Mouse (Mus musculus) retina, postnatal 1 day (tissue): ENCODE measurements around the gene Lyl1.

Experiments used
- DNase-seq: peaks from one replicate; pipeline ENCODE4 v3.0.0-alpha.2; 2012

Gene Lyl1

GRCm38 (mm10) chr8:84722850-84723570 lies 21.8 kb downstream of the Lyl1 start, which contains the start of gene G430095P16Rik:
Gene G430095P16Rik, plus strand, starts transcription at chr8:84723007.
- peak; percentile 78 for DNase-seq

GRCm38 (mm10) chr8:84723571-84723900 lies 22.3 kb downstream of the Lyl1 start:
- DNase-seq, result no peak

GRCm38 (mm10) chr8:84724683-84725082 lies 23.4 kb downstream of the Lyl1 start:
- no peak for DNase-seq

- DNase-seq, result no peak
These were observed 24.1 kb downstream of the Lyl1 start for GRCm38 (mm10) chr8:84725246-84725940.

GRCm38 (mm10) chr8:84725941-84726259 lies 24.6 kb downstream of the Lyl1 start:
- DNase-seq, result peak; percentile 55

- peak; percentile 96 for DNase-seq
These were observed 27.2 kb downstream of the Lyl1 start for GRCm38 (mm10) chr8:84728474-84728873.

GRCm38 (mm10) chr8:84729921-84730362 lies 28.7 kb downstream of the Lyl1 start:
- DNase-seq, result no peak

- DNase-seq, result peak; percentile 56
These were observed 29.5 kb downstream of the Lyl1 start for GRCm38 (mm10) chr8:84730541-84731370.

GRCm38 (mm10) chr8:84731371-84732177 lies 30.3 kb downstream of the Lyl1 start:
- no peak for DNase-seq

- no peak for DNase-seq
These were observed 31.3 kb downstream of the Lyl1 start for GRCm38 (mm10) chr8:84732545-84732944.

GRCm38 (mm10) chr8:84732996-84733395 lies 31.7 kb downstream of the Lyl1 start:
- no peak for DNase-seq

- DNase-seq, result no peak
These were observed 32.7 kb downstream of the Lyl1 start for GRCm38 (mm10) chr8:84733959-84734358.

GRCm38 (mm10) chr8:84734680-84735079 lies 33.4 kb downstream of the Lyl1 start:
- DNase-seq, result no peak

GRCm38 (mm10) chr8:84735597-84735996 lies 34.3 kb downstream of the Lyl1 start:
- DNase-seq, result peak; percentile 47

GRCm38 (mm10) chr8:84736521-84736920 lies 35.3 kb downstream of the Lyl1 start:
- DNase-seq, result no peak

- peak; percentile 90 for DNase-seq
These were observed 36.4 kb downstream of the Lyl1 start for GRCm38 (mm10) chr8:84737608-84738007.

- peak; percentile 65 for DNase-seq
These were observed 37.0 kb downstream of the Lyl1 start for GRCm38 (mm10) chr8:84738266-84738665.

- no peak for DNase-seq
These were observed 37.6 kb downstream of the Lyl1 start for GRCm38 (mm10) chr8:84738715-84739400.

- DNase-seq, result no peak
These were observed 38.1 kb downstream of the Lyl1 start for GRCm38 (mm10) chr8:84739401-84739742.

- DNase-seq, result no peak
These were observed 39.9 kb downstream of the Lyl1 start for GRCm38 (mm10) chr8:84740895-84741843.
